Mouse (Mus musculus) heart, embryonic 15.5 days (tissue): ENCODE results near the gene Atf7ip. TPM values are rescaled to one million over a fixed set of nuclear protein-coding genes. Genes with fewer than 3 reads are reported as not detected.

Experiments used
- ATAC-seq: fragments of 200-750 bp; cut with Nextera tagmentation; replicated peaks from 2 replicates; pipeline ENCODE4 v1.8.0; 2017; ENCODE audit warnings: low read depth, moderate TSS enrichment; ENCODE audit not compliant: insufficient number of reproducible peaks, insufficient read depth, low FRiP score
- H3K27ac ChIP-seq: fragments of 300-500 bp; sonication (generic); 2 replicates; pipeline ENCODE4 v1.5.1; 2015; ENCODE audit warnings: mild to moderate bottlenecking, inconsistent platforms
- H3K27me3 ChIP-seq: fragments of 300-500 bp; sonication (generic); 2 replicates; pipeline ENCODE4 v1.6.1; 2015; ENCODE audit warnings: inconsistent platforms
- H3K36me3 ChIP-seq: fragments of 300-500 bp; sonication (generic); 2 replicates; pipeline ENCODE4 v1.6.1; 2015; ENCODE audit warnings: mild to moderate bottlenecking, inconsistent platforms
- H3K4me1 ChIP-seq: fragments of 300-500 bp; sonication (generic); replicated peaks from 2 replicates; pipeline ENCODE4 v1.6.1; 2015; ENCODE audit warnings: inconsistent platforms
- H3K4me2 ChIP-seq: fragments of 300-500 bp; sonication (generic); 2 replicates; pipeline ENCODE4 v1.6.1; 2015; ENCODE audit warnings: inconsistent platforms, mild to moderate bottlenecking, moderate library complexity
- H3K4me3 ChIP-seq: fragments of 300-500 bp; sonication (generic); 2 replicates; pipeline ENCODE4 v1.5.1; 2015; ENCODE audit warnings: mild to moderate bottlenecking, inconsistent platforms
- H3K9ac ChIP-seq: fragments of 300-500 bp; sonication (generic); 2 replicates; pipeline ENCODE4 v1.6.1; 2015; ENCODE audit warnings: mild to moderate bottlenecking, inconsistent platforms
- H3K9me3 ChIP-seq: fragments of 300-500 bp; sonication (generic); replicated peaks from 2 replicates; pipeline ENCODE4 v1.6.1; 2016; ENCODE audit warnings: inconsistent platforms
- WGBS: fragments of 180-500 bp; shearing (Covaris S2); methylation state at CpG from one replicate; pipeline ENCODE4 v1.1.7; 2015; ENCODE audit warnings: mixed read lengths; 5-methylcytosine and 5-hydroxymethylcytosine counted together
- polyA plus RNA-seq: library from polyadenylated mRNA; unstranded; fragments of >200 nt; fragmentation: Nextera tagmentation; extraction: Ambion mirVana; gene quantifications from 2 replicates; pipeline ENCODE4 v1.2.1, GENCODE M21; 2015

Atf7ip gene
- polyA plus RNA-seq, 1 experiment from 2014 or later, result 30.3 TPM

- H3K27me3 ChIP-seq, result no peaks in the 10 kb centered on the region
- H3K9me3 ChIP-seq, result no peaks in the 10 kb centered on the region
- H3K9ac ChIP-seq, result no peak overlapping the region
- no peaks in the 10 kb centered on the region for H3K36me3 ChIP-seq
- no peak overlapping the region for H3K4me3 ChIP-seq
- H3K27ac ChIP-seq, result no peak overlapping the region
- WGBS, result 50% methylated on average over 10 of the region's 10 CpGs
- no peak overlapping the region for H3K4me2 ChIP-seq
- H3K4me1 ChIP-seq, result no peaks in the 10 kb centered on the region; the same call in 1 of the 2 replicates
- ATAC-seq, result no peak
These were observed 6.5 kb upstream of the Atf7ip start for GRCm38 (mm10) chr6:136499292-136499977.

DNA sequence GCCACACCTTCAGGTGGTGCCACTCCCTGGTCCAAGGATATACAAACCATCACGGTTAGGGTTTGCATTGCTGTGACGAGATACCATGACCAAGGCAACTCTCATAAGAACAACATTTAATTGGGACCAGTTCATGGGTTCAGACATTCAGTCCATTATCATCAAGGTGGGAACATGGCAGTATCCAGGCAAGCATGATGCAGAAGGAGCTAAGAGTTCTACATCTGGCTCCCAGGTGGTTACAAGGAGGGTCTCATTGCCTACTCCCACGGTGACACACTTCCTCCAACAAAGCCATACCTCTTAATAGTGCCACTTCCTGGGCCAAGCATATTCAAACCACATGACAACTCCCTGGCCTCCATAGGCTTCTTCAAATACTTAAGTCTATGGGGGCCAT, 2.7 kb downstream of the Atf7ip start:
- no peaks in the 10 kb centered on the region for H3K9me3 ChIP-seq
- no peak overlapping the region for H3K4me2 ChIP-seq
- WGBS, result 92% methylated on average over 3 of the region's 3 CpGs
- no peaks in the 10 kb centered on the region for H3K27me3 ChIP-seq
- H3K36me3 ChIP-seq, result no peaks in the 10 kb centered on the region
- H3K4me3 ChIP-seq, result no peak overlapping the region
- H3K9ac ChIP-seq, result no peak overlapping the region
- H3K4me1 ChIP-seq, result no peaks in the 10 kb centered on the region
- no peak for ATAC-seq
- no peak overlapping the region for H3K27ac ChIP-seq

DNA sequence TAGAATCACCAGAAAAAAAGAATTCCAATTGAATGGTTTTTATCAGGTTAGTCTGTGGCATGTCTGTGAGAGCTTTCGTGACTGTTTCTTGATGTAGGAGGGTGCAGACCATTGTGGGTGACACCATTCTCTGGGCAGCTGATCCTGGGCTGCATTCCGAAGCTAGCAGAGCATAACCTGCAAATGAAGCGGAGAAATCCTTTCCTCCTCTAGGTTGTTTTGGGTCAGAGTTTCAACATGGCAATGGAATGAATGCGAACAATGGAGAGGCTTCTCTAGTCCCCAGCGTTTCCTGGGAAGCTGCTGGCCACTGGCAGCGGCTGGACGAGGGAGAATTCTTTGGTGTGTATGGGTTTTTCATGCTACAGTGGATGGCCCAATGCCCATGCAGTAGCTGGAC, 5.0 kb downstream of the Atf7ip start:
- no peak overlapping the region for H3K9ac ChIP-seq
- H3K4me1 ChIP-seq, result no peaks in the 10 kb centered on the region
- ATAC-seq, result no peak
- peaks cover 6% of the 10 kb centered on the region; the same call in 1 of the 2 replicates for H3K9me3 ChIP-seq
- no peaks in the 10 kb centered on the region for H3K27me3 ChIP-seq
- H3K4me2 ChIP-seq, result no peak overlapping the region
- no peaks in the 10 kb centered on the region for H3K36me3 ChIP-seq
- 69% methylated on average over 7 of the region's 7 CpGs for WGBS
- no peak overlapping the region for H3K27ac ChIP-seq
- H3K4me3 ChIP-seq, result no peak overlapping the region

- H3K27me3 ChIP-seq, result no peaks in the 10 kb centered on the region
- 68% methylated on average over 3 of the region's 3 CpGs for WGBS
- H3K4me2 ChIP-seq, result no peak overlapping the region
- H3K36me3 ChIP-seq, result no peaks in the 10 kb centered on the region
- H3K9ac ChIP-seq, result no peak overlapping the region
- H3K27ac ChIP-seq, result no peak overlapping the region
- no peak overlapping the region for H3K4me3 ChIP-seq
- no peak for ATAC-seq
- no peaks in the 10 kb centered on the region for H3K4me1 ChIP-seq
- peaks cover 6% of the 10 kb centered on the region; the same call in 1 of the 2 replicates for H3K9me3 ChIP-seq
These were observed 6.4 kb downstream of the Atf7ip start for GRCm38 (mm10) chr6:136512351-136512750.

DNA sequence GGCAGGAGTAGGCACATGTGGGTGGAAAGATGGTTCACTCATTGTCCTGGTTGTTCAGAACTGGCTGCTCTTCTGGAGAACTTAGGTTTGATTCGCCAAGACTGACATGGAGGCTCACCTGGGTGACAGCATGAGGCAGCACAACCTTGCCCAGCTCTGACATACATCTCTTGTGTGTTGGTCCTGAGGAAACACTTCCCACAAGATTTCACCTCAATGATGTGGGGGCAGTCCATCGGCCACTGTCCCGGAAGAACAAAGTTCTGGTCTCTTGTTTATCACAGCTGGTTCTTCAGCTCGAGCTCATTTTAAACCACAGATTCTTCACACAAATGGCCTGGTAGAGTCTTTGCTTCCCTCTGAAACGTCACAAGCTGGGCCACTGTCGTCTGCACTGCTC, 10.7 kb downstream of the Atf7ip start:
- ATAC-seq, result no peak
- Histone ChIP-seq H3K9me3 (peaks cover 6% of the 10 kb centered on the region; the same call in 1 of the 2 replicates), H3K4me1 (peaks cover 4% of the 10 kb centered on the region), H3K36me3 (no peaks in the 10 kb centered on the region), H3K4me3 (no peak overlapping the region), H3K27me3 (no peaks in the 10 kb centered on the region), H3K9ac (no peak overlapping the region), H3K4me2 (no peak overlapping the region), H3K27ac (no peak overlapping the region)
- 89% methylated on average over 6 of the region's 6 CpGs for WGBS

DNA sequence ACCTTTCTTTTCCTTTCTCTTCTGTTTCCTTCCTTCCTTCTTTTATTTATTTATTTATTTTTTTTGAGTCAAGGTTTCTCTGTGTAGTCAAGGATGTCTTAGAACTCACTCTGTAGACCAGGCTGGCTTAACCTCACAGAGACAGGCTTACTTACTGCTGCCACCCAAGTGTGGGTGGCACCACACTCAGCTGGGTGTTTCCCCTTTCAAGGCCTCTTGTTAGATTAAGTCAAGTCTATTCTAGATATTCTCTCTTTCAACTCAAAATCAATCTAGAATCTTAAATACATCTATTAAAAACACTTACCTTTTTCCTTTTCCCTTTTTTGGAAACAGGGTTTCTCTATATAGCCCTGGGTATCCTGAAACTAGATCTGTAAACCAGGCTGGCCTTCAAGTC, 11.3 kb downstream of the Atf7ip start:
- peaks cover 6% of the 10 kb centered on the region; the same call in 1 of the 2 replicates for H3K9me3 ChIP-seq
- no peak overlapping the region for H3K4me2 ChIP-seq
- H3K9ac ChIP-seq, result no peak overlapping the region
- H3K36me3 ChIP-seq, result no peaks in the 10 kb centered on the region
- H3K27ac ChIP-seq, result no peak overlapping the region
- H3K4me3 ChIP-seq, result no peak overlapping the region
- no peak for ATAC-seq
- H3K27me3 ChIP-seq, result no peaks in the 10 kb centered on the region
- H3K4me1 ChIP-seq, result peaks cover 7% of the 10 kb centered on the region

GRCm38 (mm10) chr6:136518537-136519246, 12.7 kb downstream of the Atf7ip start:
- no peaks in the 10 kb centered on the region for H3K27me3 ChIP-seq
- peak overlapping the region; percentile 99 for H3K27ac ChIP-seq
- peak; percentile 97 for ATAC-seq
- peak overlapping the region; percentile 56 for H3K4me2 ChIP-seq
- peaks cover 4% of the 10 kb centered on the region; the same call in 1 of the 2 replicates for H3K36me3 ChIP-seq
- peaks cover 6% of the 10 kb centered on the region; the same call in 1 of the 2 replicates for H3K9me3 ChIP-seq
- peak overlapping the region; percentile 79 for H3K4me3 ChIP-seq
- peaks cover 13% of the 10 kb centered on the region for H3K4me1 ChIP-seq
- peak overlapping the region; percentile 71 for H3K9ac ChIP-seq
- WGBS, result under 1% methylated on average over 59 of the region's 59 CpGs

DNA sequence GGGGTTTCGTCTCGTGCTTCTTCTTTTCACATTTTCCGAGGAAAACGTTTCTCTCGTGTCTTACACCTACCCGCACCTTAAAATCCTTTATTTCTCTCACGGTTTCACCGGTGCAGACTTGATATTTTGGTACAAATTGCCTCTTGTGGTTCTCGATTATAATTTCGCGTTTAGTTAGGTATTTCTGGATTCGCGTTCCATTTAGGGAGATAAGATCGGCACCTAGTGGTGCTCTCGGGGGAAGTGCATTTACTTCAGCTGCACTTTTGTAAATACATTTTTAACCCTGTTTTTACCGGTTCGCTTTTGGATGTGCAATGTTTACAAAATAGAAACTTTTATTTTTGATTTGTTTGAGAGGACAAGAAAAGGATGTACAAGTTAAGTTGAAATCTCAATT, 13.3 kb downstream of the Atf7ip start:
- peak overlapping the region; percentile 99 for H3K27ac ChIP-seq
- peak overlapping the region; percentile 56 for H3K4me2 ChIP-seq
- H3K36me3 ChIP-seq, result peaks cover 4% of the 10 kb centered on the region; the same call in 1 of the 2 replicates
- peak overlapping the region; percentile 79 for H3K4me3 ChIP-seq
- ATAC-seq, result no peak
- H3K27me3 ChIP-seq, result no peaks in the 10 kb centered on the region
- 2% methylated on average over 17 of the region's 17 CpGs for WGBS
- H3K4me1 ChIP-seq, result peaks cover 13% of the 10 kb centered on the region
- peaks cover under 1% of the 10 kb centered on the region; the same call in 1 of the 2 replicates for H3K9me3 ChIP-seq
- peak overlapping the region; percentile 5; the same call in 1 of the 2 replicates for H3K9ac ChIP-seq

DNA sequence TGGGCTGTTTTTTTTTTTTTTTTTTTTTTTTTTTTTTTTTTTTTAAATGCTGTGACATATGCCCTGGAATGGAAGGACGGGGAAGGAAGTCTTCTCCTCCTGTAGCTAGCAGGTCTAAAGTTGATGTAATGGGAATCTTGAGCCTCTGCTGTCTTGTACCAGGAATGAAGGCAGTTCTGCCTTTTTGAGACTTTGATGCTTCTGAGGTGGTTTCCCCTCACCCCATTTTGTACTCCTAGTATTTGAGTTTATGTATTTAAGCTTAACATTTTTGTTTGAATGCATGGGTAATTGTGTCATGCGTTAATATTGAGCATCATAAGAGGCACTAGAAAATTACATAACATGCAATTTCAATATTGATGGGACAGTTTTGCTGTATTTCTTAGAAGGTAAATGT, 14.4 kb downstream of the Atf7ip start:
- H3K36me3 ChIP-seq, result peaks cover 10% of the 10 kb centered on the region; the same call in 1 of the 2 replicates
- peaks cover 18% of the 10 kb centered on the region for H3K4me1 ChIP-seq
- H3K4me2 ChIP-seq, result peak overlapping the region; percentile 39; the same call in 1 of the 2 replicates
- no peaks in the 10 kb centered on the region for H3K27me3 ChIP-seq
- no peak for ATAC-seq
- 73% methylated on average over 2 of the region's 2 CpGs for WGBS
- H3K9ac ChIP-seq, result no peak overlapping the region
- peak overlapping the region; percentile 19 for H3K4me3 ChIP-seq
- H3K27ac ChIP-seq, result no peak overlapping the region
- H3K9me3 ChIP-seq, result no peaks in the 10 kb centered on the region

- no peak overlapping the region for H3K4me2 ChIP-seq
- H3K27me3 ChIP-seq, result no peaks in the 10 kb centered on the region
- H3K4me3 ChIP-seq, result no peak overlapping the region
- peak overlapping the region; percentile 63; the same call in 1 of the 2 replicates for H3K27ac ChIP-seq
- peaks cover 18% of the 10 kb centered on the region for H3K4me1 ChIP-seq
- ATAC-seq, result no peak
- no peaks in the 10 kb centered on the region for H3K9me3 ChIP-seq
- H3K9ac ChIP-seq, result no peak overlapping the region
- peaks cover 18% of the 10 kb centered on the region; the same call in 1 of the 2 replicates for H3K36me3 ChIP-seq
These were observed 15.7 kb downstream of the Atf7ip start for GRCm38 (mm10) chr6:136521681-136522080.

DNA sequence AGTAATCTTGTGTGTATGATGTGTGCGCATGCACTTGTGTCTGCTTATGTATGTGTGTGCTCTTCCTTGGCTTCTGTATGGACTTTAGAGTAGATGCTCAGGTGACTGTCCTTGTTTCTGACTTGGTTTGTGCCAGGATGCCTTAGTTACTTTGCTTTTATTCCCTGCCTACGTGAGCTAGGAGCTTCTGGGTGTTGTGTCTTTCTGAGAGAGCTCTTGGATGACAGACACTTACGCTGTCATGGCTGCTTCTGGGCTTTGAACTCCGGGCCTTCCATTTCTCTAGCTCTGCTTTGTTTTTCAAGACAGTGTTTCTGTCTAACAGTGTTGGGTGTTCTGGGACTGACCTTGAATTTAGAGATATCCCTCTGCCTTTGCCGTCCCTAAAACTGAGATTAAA, 16.7 kb downstream of the Atf7ip start:
- H3K9ac ChIP-seq, result no peak overlapping the region

More for the DNA sequence above, 16.7 kb downstream of the Atf7ip start:
- peaks cover 18% of the 10 kb centered on the region for H3K4me1 ChIP-seq
- H3K27ac ChIP-seq, result peak overlapping the region; percentile 63
- H3K4me3 ChIP-seq, result no peak overlapping the region
- H3K27me3 ChIP-seq, result no peaks in the 10 kb centered on the region
- peaks cover 18% of the 10 kb centered on the region; the same call in 1 of the 2 replicates for H3K36me3 ChIP-seq
- H3K4me2 ChIP-seq, result no peak overlapping the region
- no peaks in the 10 kb centered on the region for H3K9me3 ChIP-seq
- WGBS, result 69% methylated on average over 5 of the region's 5 CpGs
- ATAC-seq, result no peak
